Mouse (Mus musculus) kidney, adult 2 months (tissue): ENCODE data around the gene Prex1.

Experiments
- CTCF ChIP-seq: fragments of 200-500 bp; conservative IDR thresholded peaks from 2 replicates; pipeline ENCODE4 v1.5.1; 2011; ENCODE audit warnings: low read depth, mild to moderate bottlenecking, control low read depth, low read length, moderate library complexity, mixed read lengths; ENCODE audit not compliant: insufficient read depth, insufficient read length
- POLR2A ChIP-seq: fragments of 200-500 bp; IDR thresholded peaks from one replicate; pipeline ENCODE4 v1.6.1; 2011; ENCODE audit warnings: low read depth, low read length, control low read depth

- TF ChIP-seq POLR2A (no peak), CTCF (no peak)
Observed at GRCm38 (mm10) chr2:166623081-166623567, 90.5 kb downstream of the Prex1 start.
